Mouse (Mus musculus) MEL (cell line): ENCODE data around the gene Mapt. TPM values are rescaled to one million over a fixed set of nuclear protein-coding genes. Genes with fewer than 3 reads are reported as not detected.

Experiments
- DNase-seq: peaks from one replicate; pipeline ENCODE4 v3.0.0; 2011; ENCODE audit warnings: low read depth, low spot score
- H3K27ac ChIP-seq: 2 replicates; pipeline ENCODE4 v1.5.1; 2012; ENCODE audit warnings: low read depth, mild to moderate bottlenecking, control low read depth, low read length, moderate library complexity; ENCODE audit not compliant: control insufficient read depth
- H3K27me3 ChIP-seq, 2 experiments: fragments of 150-350 bp in 1 of 2; sonication (generic) in 1 of 2; 2 replicates each; pipeline ENCODE4 v1.6.1; 2012; ENCODE audit warnings: low read length in 2 of 2, mild to moderate bottlenecking in 2 of 2, improper control_type of control experiment in 1 of 2, moderate library complexity in 1 of 2; ENCODE audit not compliant: insufficient read depth in 2 of 2, control insufficient read depth in 1 of 2
- H3K36me3 ChIP-seq, 2 experiments: 2 replicates each; pipeline ENCODE4 v1.6.1; 2012 to 2014; ENCODE audit warnings: low read length in 2 of 2, improper control_type of control experiment in 1 of 2, inconsistent platforms in 1 of 2, mild to moderate bottlenecking in 1 of 2; ENCODE audit not compliant: insufficient read depth in 2 of 2, control insufficient read depth in 1 of 2
- H3K4me1 ChIP-seq, 2 experiments: fragments of 150-350 bp in 1 of 2; sonication (generic) in 1 of 2; 2 replicates each; pipeline ENCODE4 v1.6.1; 2012; ENCODE audit warnings: low read length in 2 of 2, improper control_type of control experiment in 1 of 2, mild to moderate bottlenecking in 1 of 2; ENCODE audit not compliant: insufficient read depth in 2 of 2, control insufficient read depth in 1 of 2
- H3K4me3 ChIP-seq, 2 experiments: fragments of 150-350 bp in 1 of 2; sonication (generic) in 1 of 2; 2 replicates each; pipeline ENCODE4 v1.5.1; 2012; ENCODE audit warnings: low read depth in 2 of 2, low read length in 2 of 2, mild to moderate bottlenecking in 2 of 2, moderate library complexity in 2 of 2, control low read depth in 1 of 2, improper control_type of control experiment in 1 of 2; ENCODE audit not compliant: control insufficient read depth in 1 of 2, insufficient read depth in 1 of 2
- H3K79me2 ChIP-seq: 2 replicates; pipeline ENCODE4 v1.6.1; 2012; ENCODE audit warnings: mild to moderate bottlenecking, low read length, moderate library complexity; ENCODE audit not compliant: control insufficient read depth, poor library complexity, insufficient read depth
- H3K9ac ChIP-seq: 2 replicates; pipeline ENCODE4 v1.6.1; 2012; ENCODE audit warnings: low read depth, mild to moderate bottlenecking, control low read depth, low read length, moderate library complexity; ENCODE audit not compliant: control insufficient read depth, poor library complexity, severe bottlenecking
- H3K9me3 ChIP-seq: fragments of 150-350 bp; sonication (generic); replicated peaks from 2 replicates; pipeline ENCODE4 v1.6.1; 2012; ENCODE audit warnings: mild to moderate bottlenecking, low read length, improper control_type of control experiment, moderate library complexity; ENCODE audit not compliant: insufficient read depth
- BHLHE40 ChIP-seq: IDR thresholded peaks from 2 replicates; pipeline ENCODE4 v1.6.1; 2012; ENCODE audit warnings: low read depth, mild to moderate bottlenecking, inconsistent platforms, low read length, improper control_type of control experiment, borderline replicate concordance
- CHD1 ChIP-seq: IDR thresholded peaks from 2 replicates; pipeline ENCODE4 v1.6.1; 2012; ENCODE audit warnings: low read depth, mild to moderate bottlenecking, inconsistent platforms, low read length, improper control_type of control experiment
- CHD2 ChIP-seq: IDR thresholded peaks from 2 replicates; pipeline ENCODE4 v1.6.1; 2011; ENCODE audit warnings: low read length, improper control_type of control experiment
- CTCF ChIP-seq, 3 experiments: IDR thresholded peaks in 2 of 3; conservative IDR thresholded peaks in 1 of 3; 2 replicates each; pipeline ENCODE4 v1.5.1; 2011 to 2012; ENCODE audit warnings: low read length in 3 of 3, low read depth in 2 of 3, mild to moderate bottlenecking in 2 of 3, improper control_type of control experiment in 1 of 3, inconsistent platforms in 1 of 3, mixed read lengths in 1 of 3, moderate library complexity in 1 of 3; ENCODE audit not compliant: control insufficient read depth in 1 of 3, insufficient read depth in 1 of 3, poor library complexity in 1 of 3, severe bottlenecking in 1 of 3
- E2F4 ChIP-seq: IDR thresholded peaks from 2 replicates; pipeline ENCODE4 v1.6.1; 2011; ENCODE audit warnings: low read depth, low read length, improper control_type of control experiment, borderline replicate concordance
- ELF1 ChIP-seq: IDR thresholded peaks from 2 replicates; pipeline ENCODE4 v1.6.1; 2014; ENCODE audit warnings: low read depth, mild to moderate bottlenecking, inconsistent platforms, low read length, improper control_type of control experiment, moderate library complexity
- EP300 ChIP-seq, 2 experiments: IDR thresholded peaks; 2 replicates each; pipeline ENCODE4 v1.6.1; 2011; ENCODE audit warnings: improper control_type of control experiment in 2 of 2, low read length in 2 of 2, low read depth in 1 of 2, mild to moderate bottlenecking in 1 of 2
- ETS1 ChIP-seq: IDR thresholded peaks from 2 replicates; pipeline ENCODE4 v1.6.1; 2012; ENCODE audit warnings: low read depth, mild to moderate bottlenecking, inconsistent platforms, low read length, improper control_type of control experiment, moderate library complexity
- GABPA ChIP-seq: IDR thresholded peaks from 2 replicates; pipeline ENCODE4 v1.6.1; 2012; ENCODE audit warnings: low read depth, mild to moderate bottlenecking, inconsistent platforms, low read length, improper control_type of control experiment, moderate library complexity
- GATA1 ChIP-seq: IDR thresholded peaks from 2 replicates; pipeline ENCODE4 v1.6.1; 2011; ENCODE audit warnings: low read depth, low read length, improper control_type of control experiment
- HCFC1 ChIP-seq: IDR thresholded peaks from 2 replicates; pipeline ENCODE4 v1.6.1; 2012; ENCODE audit warnings: low read depth, mild to moderate bottlenecking, inconsistent platforms, low read length, improper control_type of control experiment, moderate library complexity
- JUND ChIP-seq: IDR thresholded peaks from 2 replicates; pipeline ENCODE4 v1.6.1; 2011; ENCODE audit warnings: low read depth, mild to moderate bottlenecking, improper control_type of control experiment, low read length
- KAT2A ChIP-seq: conservative IDR thresholded peaks from 2 replicates; pipeline ENCODE4 v1.6.1; 2012; ENCODE audit warnings: low read depth, low read length, improper control_type of control experiment, inconsistent platforms
- MAFK ChIP-seq: IDR thresholded peaks from 2 replicates; pipeline ENCODE4 v1.6.1; 2011; ENCODE audit warnings: low read depth, mild to moderate bottlenecking, low read length, improper control_type of control experiment, borderline replicate concordance
- MAZ ChIP-seq: IDR thresholded peaks from 2 replicates; pipeline ENCODE4 v1.6.1; 2012; ENCODE audit warnings: low read depth, mild to moderate bottlenecking, inconsistent platforms, low read length, improper control_type of control experiment
- MEF2A ChIP-seq: IDR thresholded peaks from 2 replicates; pipeline ENCODE4 v1.6.1; 2014; ENCODE audit warnings: low read depth, mild to moderate bottlenecking, inconsistent platforms, low read length, improper control_type of control experiment; ENCODE audit not compliant: poor library complexity, insufficient replicate concordance, severe bottlenecking; ENCODE audit errors: extremely low read depth
- MXI1 ChIP-seq: IDR thresholded peaks from 2 replicates; pipeline ENCODE4 v1.6.1; 2011; ENCODE audit warnings: mild to moderate bottlenecking, low read depth, low read length, improper control_type of control experiment
- MYB ChIP-seq: IDR thresholded peaks from 2 replicates; pipeline ENCODE4 v1.6.1; 2011; ENCODE audit warnings: mild to moderate bottlenecking, low read depth, low read length, improper control_type of control experiment
- MYC ChIP-seq: IDR thresholded peaks from 2 replicates; pipeline ENCODE4 v1.6.1; 2011; ENCODE audit warnings: low read depth, mild to moderate bottlenecking, low read length, improper control_type of control experiment, moderate library complexity
- NELFE ChIP-seq: IDR thresholded peaks from 2 replicates; pipeline ENCODE4 v1.6.1; 2011; ENCODE audit warnings: low read depth, low read length, improper control_type of control experiment
- NRF1 ChIP-seq: IDR thresholded peaks from 2 replicates; pipeline ENCODE4 v1.6.1; 2014; ENCODE audit warnings: low read depth, mild to moderate bottlenecking, inconsistent platforms, low read length, improper control_type of control experiment, moderate library complexity; ENCODE audit not compliant: poor library complexity, insufficient read depth, severe bottlenecking
- POLR2A ChIP-seq, 2 experiments: IDR thresholded peaks; 2 replicates each; pipeline ENCODE4 v1.6.1; 2011 to 2012; ENCODE audit warnings: low read length in 2 of 2, mild to moderate bottlenecking in 2 of 2, control low read depth in 1 of 2, improper control_type of control experiment in 1 of 2, low read depth in 1 of 2, moderate library complexity in 1 of 2; ENCODE audit not compliant: control insufficient read depth in 1 of 2, insufficient read depth in 1 of 2, poor library complexity in 1 of 2
- POLR2AphosphoS2 ChIP-seq: IDR thresholded peaks from 2 replicates; pipeline ENCODE4 v1.6.1; 2011; ENCODE audit warnings: low read length, improper control_type of control experiment
- POLR2AphosphoS5 ChIP-seq: IDR thresholded peaks from 2 replicates; pipeline ENCODE4 v1.6.1; 2012; ENCODE audit warnings: low read depth, borderline replicate concordance, mild to moderate bottlenecking, inconsistent platforms, low read length, moderate library complexity, mixed read lengths
- RAD21 ChIP-seq: IDR thresholded peaks from 2 replicates; pipeline ENCODE4 v1.6.1; 2011; ENCODE audit warnings: mild to moderate bottlenecking, low read depth, low read length, improper control_type of control experiment
- RCOR1 ChIP-seq: IDR thresholded peaks from 2 replicates; pipeline ENCODE4 v1.6.1; 2012; ENCODE audit warnings: low read depth, mild to moderate bottlenecking, inconsistent platforms, low read length, improper control_type of control experiment
- SIN3A ChIP-seq: IDR thresholded peaks from 2 replicates; pipeline ENCODE4 v1.6.1; 2012; ENCODE audit warnings: low read length, improper control_type of control experiment, inconsistent platforms
- SMC3 ChIP-seq: IDR thresholded peaks from 2 replicates; pipeline ENCODE4 v1.6.1; 2011; ENCODE audit warnings: low read depth, low read length, improper control_type of control experiment
- TAL1 ChIP-seq: IDR thresholded peaks from 2 replicates; pipeline ENCODE4 v1.6.1; 2012; ENCODE audit warnings: mild to moderate bottlenecking, inconsistent platforms, low read length, moderate library complexity, mixed read lengths
- TBP ChIP-seq: IDR thresholded peaks from 2 replicates; pipeline ENCODE4 v1.8.0; 2011; ENCODE audit warnings: low read depth, low read length, improper control_type of control experiment
- TCF12 ChIP-seq: IDR thresholded peaks from 2 replicates; pipeline ENCODE4 v1.6.1; 2014; ENCODE audit warnings: low read depth, mild to moderate bottlenecking, inconsistent platforms, low read length, improper control_type of control experiment, moderate library complexity
- UBTF ChIP-seq: IDR thresholded peaks from 2 replicates; pipeline ENCODE4 v1.6.1; 2012; ENCODE audit warnings: low read depth, mild to moderate bottlenecking, inconsistent platforms, low read length, improper control_type of control experiment, moderate library complexity, borderline replicate concordance; ENCODE audit not compliant: insufficient read depth
- USF1 ChIP-seq: IDR thresholded peaks from 2 replicates; pipeline ENCODE4 v1.6.1; 2014; ENCODE audit warnings: low read depth, mild to moderate bottlenecking, inconsistent platforms, low read length, improper control_type of control experiment, moderate library complexity
- USF2 ChIP-seq, 2 experiments: IDR thresholded peaks; 2 replicates each; pipeline ENCODE4 v1.6.1; 2011 to 2012; ENCODE audit warnings: improper control_type of control experiment in 2 of 2, low read length in 2 of 2, borderline replicate concordance in 1 of 2, inconsistent platforms in 1 of 2, low read depth in 1 of 2, mild to moderate bottlenecking in 1 of 2; ENCODE audit not compliant: insufficient read depth in 1 of 2
- ZC3H11A ChIP-seq: IDR thresholded peaks from 2 replicates; pipeline ENCODE4 v1.6.1; 2012; ENCODE audit warnings: low read depth, mild to moderate bottlenecking, inconsistent platforms, low read length, improper control_type of control experiment
- ZKSCAN1 ChIP-seq: IDR thresholded peaks from 2 replicates; pipeline ENCODE4 v1.6.1; 2012; ENCODE audit warnings: low read depth, mild to moderate bottlenecking, inconsistent platforms, low read length, improper control_type of control experiment, moderate library complexity
- ZMIZ1 ChIP-seq: IDR thresholded peaks from 2 replicates; pipeline ENCODE4 v1.6.1; 2012; ENCODE audit warnings: low read depth, mild to moderate bottlenecking, inconsistent platforms, low read length, improper control_type of control experiment, moderate library complexity
- ZNF384 ChIP-seq: IDR thresholded peaks from 2 replicates; pipeline ENCODE4 v1.6.1; 2012; ENCODE audit warnings: low read depth, mild to moderate bottlenecking, inconsistent platforms, low read length, improper control_type of control experiment
- polyA plus RNA-seq, 2 experiments: library from polyadenylated mRNA; stranded (reverse) in 1 of 2; unstranded in 1 of 2; fragments of >175 nt in 1 of 2; fragments of >200 nt in 1 of 2; gene quantifications; 2 replicates each; pipeline versions ENCODE4 v1.2.1 to v1.2.4; 2012; ENCODE audit warnings: low replicate concordance in 2 of 2, low read depth in 1 of 2; ENCODE audit not compliant: insufficient read length in 2 of 2, insufficient read depth in 1 of 2, missing spikeins in 1 of 2
- total RNA-seq: library from RNA; depleted of rRNA; stranded (reverse); fragments of 300-350 nt; gene quantifications from 2 replicates; pipeline ENCODE4 v1.2.3, GENCODE M21; 2012

The Mapt gene
- total and polyA plus RNA-seq, 3 experiments = 0.89 to 1.7 TPM; not detected in 1

DNA sequence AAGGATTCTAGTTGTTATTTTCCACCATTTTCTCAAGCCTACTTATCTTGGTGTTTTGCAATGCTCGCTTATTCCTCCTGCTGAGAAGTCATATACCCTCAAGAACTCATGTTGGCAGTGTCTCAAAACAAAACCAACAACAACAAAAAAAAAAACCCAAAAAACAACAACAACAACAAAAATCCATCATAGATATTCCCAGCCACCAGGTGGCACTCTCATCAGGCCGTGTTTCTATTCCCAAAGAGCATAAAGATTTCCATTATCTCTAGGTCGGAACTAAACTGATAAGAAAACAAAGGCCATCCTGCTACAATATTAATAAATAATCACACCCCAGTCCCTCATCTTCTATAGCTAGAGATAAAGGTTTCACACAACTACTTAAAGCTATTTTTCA is 115.7 kb downstream of the Mapt start:
- DNase-seq = peak; percentile 54
- Histone ChIP-seq H3K36me3 (peaks cover 3 to 34% of the 10 kb centered on the region in 2 experiments; a peak in 2 of 4 replicates), H3K27ac (no peak overlapping the region), H3K9me3 (no peaks in the 10 kb centered on the region), H3K79me2 (no peaks in the 10 kb centered on the region), H3K4me1 (no peaks in the 10 kb centered on the region), H3K27me3 (no peaks in the 10 kb centered on the region), H3K4me3 (no peak overlapping the region), H3K9ac (no peak overlapping the region)
- TF ChIP-seq CTCF (IDR thresholded peaks at IDR 0.05 in 2 of 3, conservative IDR thresholded peaks at IDR 0.05 in 1 of 3; ENCODE audit: control insufficient read depth in 1 of 3, insufficient read depth in 1 of 3, low read depth in 2 of 3, low read length in 3 of 3, poor library complexity in 1 of 3, severe bottlenecking in 1 of 3) = peak; percentile 25 to 71 (median 49); a peak in 5 of 6 replicates
- TF ChIP-seq GATA1 = peak; percentile 67
- TF ChIP-seq ETS1 = no peak
- no peak for TF ChIP-seq MYC
- no peak for TF ChIP-seq ZMIZ1
- peak; percentile 83 for TF ChIP-seq SMC3
- TF ChIP-seq CHD2 = no peak
- peak; percentile 48; the same call in 1 of the 2 replicates for TF ChIP-seq ZKSCAN1
- no peak for TF ChIP-seq UBTF
- no peak for TF ChIP-seq POLR2AphosphoS5
- no peak for TF ChIP-seq MAFK
- no peak for TF ChIP-seq POLR2AphosphoS2
- TF ChIP-seq GABPA = no peak
- TF ChIP-seq TAL1 = no peak
- TF ChIP-seq POLR2A (IDR thresholded peaks at IDR 0.05; ENCODE audit: control insufficient read depth in 1 of 2, insufficient read depth in 1 of 2, low read depth in 1 of 2, low read length in 2 of 2, poor library complexity in 1 of 2) = no peak
- TF ChIP-seq E2F4 = no peak
- peak; percentile 37; the same call in 1 of the 2 replicates for TF ChIP-seq ZC3H11A
- TF ChIP-seq MEF2A = no peak
- no peak for TF ChIP-seq EP300 (IDR thresholded peaks at IDR 0.05; ENCODE audit: low read depth in 1 of 2, low read length in 2 of 2)
- TF ChIP-seq NRF1 = no peak
- no peak for TF ChIP-seq USF1
- peak; percentile 93 for TF ChIP-seq ZNF384
- TF ChIP-seq RAD21 = peak; percentile 46
- TF ChIP-seq CHD1 = no peak
- TF ChIP-seq USF2 (IDR thresholded peaks at IDR 0.05; ENCODE audit: borderline replicate concordance in 1 of 2, insufficient read depth in 1 of 2, low read depth in 1 of 2, low read length in 2 of 2) = no peak
- TF ChIP-seq MXI1 = no peak
- TF ChIP-seq ELF1 = no peak
- no peak for TF ChIP-seq BHLHE40
- TF ChIP-seq TCF12 = no peak
- no peak for TF ChIP-seq NELFE
- TF ChIP-seq TBP = no peak
- no peak for TF ChIP-seq JUND
- TF ChIP-seq RCOR1 = no peak
- TF ChIP-seq MAZ = no peak
- no peak for TF ChIP-seq MYB
- TF ChIP-seq HCFC1 = no peak
- TF ChIP-seq KAT2A = no peak
- no peak for TF ChIP-seq SIN3A
